Mouse (Mus musculus) lung, adult 2 months (tissue): Measurements from ENCODE around the gene Zc3h7b.

Source experiments
- CTCF ChIP-seq: fragments of 200-500 bp; IDR thresholded peaks from 2 replicates; pipeline ENCODE4 v1.5.1; 2011; ENCODE audit warnings: mild to moderate bottlenecking, low read length, control low read depth; ENCODE audit not compliant: insufficient read depth
- POLR2A ChIP-seq: fragments of 200-500 bp; IDR thresholded peaks from 2 replicates; pipeline ENCODE4 v1.6.1; 2011; ENCODE audit warnings: low read depth, mild to moderate bottlenecking, control low read depth, low read length, borderline replicate concordance; ENCODE audit errors: extremely low read depth

DNA sequence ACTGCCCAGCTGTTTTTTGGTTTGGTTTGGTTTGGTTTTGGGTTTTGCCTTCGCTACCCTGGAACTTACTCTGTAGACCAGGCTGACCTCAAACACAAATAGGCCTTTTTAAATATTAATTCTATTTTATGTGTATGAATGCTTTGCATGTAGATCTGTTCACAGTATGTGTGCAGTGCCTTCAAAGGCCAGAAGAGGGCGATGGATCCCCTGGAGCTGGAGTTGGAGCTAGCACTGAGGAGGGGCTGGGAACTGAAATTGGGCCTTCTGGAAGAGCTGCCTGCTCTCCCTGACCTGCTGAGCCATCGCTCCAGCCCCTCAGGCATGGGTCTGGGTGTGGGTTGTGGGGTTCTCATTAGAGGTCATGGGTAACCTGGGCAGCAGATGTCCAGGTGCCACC, 17.1 kb downstream of the Zc3h7b start:
- no peak for TF ChIP-seq CTCF
- no peak for TF ChIP-seq POLR2A
